Mouse (Mus musculus) testis, postnatal 14 days (tissue): ENCODE data around the gene Fkbp1a.

Experiments used
- DNase-seq: peaks from one replicate; pipeline ENCODE4 v3.0.0; 2021; ENCODE audit warnings: low spot score

Fkbp1a gene

GRCm38 (mm10) chr2:151542323-151543062 is at the start of gene Fkbp1a:
Gene Fkbp1a, plus strand, starts transcription at chr2:151542483.
- DNase-seq = peak; percentile 97

DNA sequence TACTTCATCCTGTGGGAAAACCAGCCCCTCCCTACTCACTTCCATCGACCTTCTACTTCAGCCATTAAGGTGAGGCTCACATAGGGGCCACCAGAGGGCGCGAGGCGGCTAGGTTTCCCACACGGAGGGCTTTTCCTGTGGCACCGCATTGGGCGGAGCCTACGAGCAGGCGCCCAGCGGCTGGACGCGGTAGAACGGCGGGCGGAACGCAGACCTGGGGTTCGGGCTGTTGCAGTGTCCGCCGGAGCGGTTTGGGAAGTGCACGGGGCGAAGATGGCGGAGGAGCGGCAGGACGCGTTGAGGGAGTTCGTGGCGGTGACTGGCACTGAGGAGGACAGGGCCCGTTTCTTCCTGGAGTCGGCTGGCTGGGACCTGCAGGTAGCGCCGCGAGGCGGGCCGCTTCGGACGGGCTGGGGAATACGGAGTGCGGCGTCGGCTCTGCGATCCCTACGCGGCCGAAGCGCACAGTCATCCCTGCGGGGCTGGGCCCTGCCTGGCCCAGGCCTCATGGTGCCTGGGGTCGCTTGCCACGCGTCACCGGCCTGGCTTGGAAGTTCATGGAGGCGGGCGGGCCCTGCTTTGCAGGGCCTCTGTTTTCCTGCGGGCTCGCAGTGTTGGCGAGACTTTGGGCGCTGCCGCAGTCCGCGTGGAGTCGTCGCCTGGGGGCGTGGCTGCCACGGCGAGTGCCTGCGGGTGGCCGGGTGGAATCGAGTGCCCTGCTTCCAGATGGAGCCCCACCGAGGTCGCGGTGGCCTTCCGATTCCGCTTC is 48.1 kb upstream of the Fkbp1a start, which contains the start of gene Nsfl1c:
Gene Nsfl1c (plus strand): TSS at position 148 of the 769 bp plus-strand sequence.
- DNase-seq = peak; percentile 95

GRCm38 (mm10) chr2:151498358-151498757 is 43.9 kb upstream of the Fkbp1a start:
- DNase-seq = no peak

- no peak for DNase-seq
Measured at GRCm38 (mm10) chr2:151500442-151501007, 41.8 kb upstream of the Fkbp1a start.

DNA sequence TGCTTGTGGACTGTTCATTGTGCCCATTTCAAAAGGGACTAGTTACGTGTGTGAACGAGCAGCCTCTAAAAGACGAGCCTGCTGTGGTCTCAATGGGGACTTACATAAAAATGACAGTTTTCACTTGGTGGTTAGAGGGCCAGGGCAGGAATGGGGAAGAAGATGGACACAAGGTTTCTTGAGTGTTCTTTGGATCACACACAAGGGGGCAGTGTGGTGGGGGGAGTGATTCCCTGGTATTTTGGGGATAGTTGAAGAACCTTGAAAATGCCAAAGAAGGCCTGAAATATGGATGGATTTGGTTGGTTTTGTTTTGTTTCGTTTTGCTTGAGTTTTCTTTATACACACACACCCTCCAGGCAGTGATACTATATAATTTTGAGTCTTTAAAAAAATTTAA is 38.1 kb upstream of the Fkbp1a start:
- no peak for DNase-seq

- DNase-seq = no peak
Measured at GRCm38 (mm10) chr2:151512199-151512598, 30.1 kb upstream of the Fkbp1a start.

DNA sequence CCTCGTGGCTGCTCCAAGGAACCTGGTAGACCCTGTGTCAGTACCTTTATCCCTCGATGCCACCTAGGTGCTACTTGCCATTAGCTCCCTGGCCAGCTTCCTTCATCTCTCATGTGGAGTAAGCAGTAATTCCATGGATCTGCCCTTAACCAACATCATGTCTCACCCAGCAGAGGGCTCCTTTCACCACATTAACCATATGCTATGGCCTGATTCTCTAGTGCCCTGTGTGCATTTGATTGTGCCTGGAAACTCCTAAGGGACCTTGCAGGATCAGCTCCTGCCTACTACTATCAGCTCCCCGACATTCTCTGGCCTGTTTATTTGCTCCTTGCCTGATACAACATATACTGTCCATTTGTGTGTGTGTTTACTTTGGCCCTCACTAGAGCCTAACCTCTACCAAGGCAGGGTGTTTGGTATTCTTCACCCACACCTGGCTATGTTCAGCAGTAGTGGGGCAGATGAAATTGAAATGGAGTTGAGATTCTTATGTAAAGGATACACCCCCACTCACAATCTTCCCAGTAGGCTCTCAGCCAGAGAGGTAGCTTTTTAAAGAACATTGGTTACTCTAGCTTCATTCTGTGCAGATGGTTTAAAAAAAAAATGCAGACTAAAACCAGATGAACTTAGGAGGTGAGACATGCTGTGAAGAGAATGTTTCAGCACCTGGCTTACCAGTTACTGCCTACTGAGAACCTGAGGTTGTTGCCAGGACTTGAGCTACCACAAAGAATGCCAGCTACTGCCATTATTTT is 28.6 kb upstream of the Fkbp1a start:
- no peak for DNase-seq

DNA sequence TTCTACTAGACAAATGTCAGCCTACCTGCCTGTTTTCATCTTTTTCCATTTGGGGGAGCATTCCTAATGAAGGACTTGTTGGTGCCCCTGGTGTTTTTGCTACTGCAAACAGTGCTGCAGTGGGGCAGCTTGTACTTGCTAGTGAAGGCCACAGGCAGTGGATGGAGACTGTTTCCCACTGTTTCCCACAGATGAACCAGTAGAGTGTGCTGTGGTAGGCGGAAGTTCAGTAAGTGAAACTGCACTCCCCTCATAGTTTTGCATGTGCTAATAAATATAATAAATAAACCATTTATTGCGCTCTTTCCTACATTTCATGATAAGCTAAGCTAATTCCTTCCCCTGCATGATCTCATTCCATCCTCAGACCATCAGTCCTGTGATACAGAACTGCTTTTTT is 23.3 kb upstream of the Fkbp1a start:
- no peak for DNase-seq

DNA sequence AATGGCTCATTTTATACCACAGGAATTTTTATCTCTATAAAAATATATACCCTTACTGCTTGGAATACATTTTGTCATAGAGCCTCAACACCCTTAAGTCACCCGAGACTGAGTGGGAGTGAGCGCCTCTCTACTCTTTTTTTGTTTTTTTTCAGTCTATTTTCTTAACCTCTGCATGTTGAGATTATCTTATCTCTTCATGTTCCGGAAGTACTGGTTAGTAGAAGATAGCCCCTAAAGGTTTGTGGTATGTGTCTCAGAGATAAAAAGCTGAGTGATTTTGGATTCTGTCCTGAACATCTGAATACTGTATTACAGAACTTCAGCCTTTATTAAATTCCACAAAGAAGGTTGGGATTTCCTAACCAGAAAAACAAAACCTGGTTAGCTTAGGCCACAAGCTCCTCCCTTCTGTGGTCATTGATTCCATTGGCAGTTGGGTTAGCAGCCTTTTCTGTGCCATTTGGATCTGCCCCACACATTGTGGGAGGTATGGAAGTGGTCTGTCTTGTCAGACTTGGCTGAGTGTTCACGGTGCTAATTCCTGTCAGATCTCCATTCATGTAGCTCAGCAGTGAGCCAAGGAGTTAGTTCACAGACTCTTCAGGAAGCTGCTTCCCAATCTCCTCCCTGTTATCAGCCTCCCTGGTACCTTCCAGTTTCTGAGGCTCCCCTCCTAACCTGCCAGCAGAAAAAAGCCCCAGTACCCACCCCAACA is 17.8 kb upstream of the Fkbp1a start:
- no peak for DNase-seq

DNA sequence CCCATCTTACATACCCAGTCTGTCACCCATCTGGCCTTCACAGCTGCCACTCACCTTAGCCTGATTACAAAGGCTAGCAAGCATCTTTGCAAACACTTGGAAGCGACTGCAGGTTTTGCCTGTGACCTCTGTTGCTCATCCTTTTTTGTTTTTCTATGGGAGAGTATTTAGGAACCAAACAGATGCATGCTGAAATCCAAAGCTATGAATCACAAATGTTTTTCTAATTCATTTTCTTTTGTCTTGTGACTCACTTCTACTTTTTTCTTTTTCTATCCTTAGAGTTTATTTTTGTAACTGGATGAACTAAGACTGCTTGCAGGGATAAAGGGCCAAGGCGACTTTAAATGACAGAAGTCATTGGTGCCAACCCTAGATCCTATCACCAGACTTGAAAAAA is 16.8 kb upstream of the Fkbp1a start:
- DNase-seq = no peak

GRCm38 (mm10) chr2:151528066-151528465 is 14.2 kb upstream of the Fkbp1a start:
- no peak for DNase-seq

DNA sequence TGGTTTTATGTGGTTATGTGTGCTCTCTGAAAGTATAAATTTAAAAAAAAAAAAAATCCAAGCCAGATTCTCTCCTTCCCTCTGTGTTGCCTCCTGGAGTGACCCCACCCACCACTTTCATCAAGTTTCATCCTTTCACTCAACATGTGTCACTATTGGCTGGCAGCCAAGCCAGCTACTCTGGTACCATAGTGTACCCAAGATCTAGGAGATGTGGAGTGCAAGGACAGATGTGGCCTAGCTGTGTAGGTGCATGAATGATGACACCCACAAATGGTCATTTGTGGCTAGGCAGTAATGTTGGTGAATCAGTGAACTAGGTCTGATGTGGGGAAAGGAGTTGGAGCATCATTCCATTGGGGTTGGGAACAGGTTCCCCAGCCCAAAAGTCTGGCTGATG is 13.1 kb upstream of the Fkbp1a start:
- no peak for DNase-seq

DNA sequence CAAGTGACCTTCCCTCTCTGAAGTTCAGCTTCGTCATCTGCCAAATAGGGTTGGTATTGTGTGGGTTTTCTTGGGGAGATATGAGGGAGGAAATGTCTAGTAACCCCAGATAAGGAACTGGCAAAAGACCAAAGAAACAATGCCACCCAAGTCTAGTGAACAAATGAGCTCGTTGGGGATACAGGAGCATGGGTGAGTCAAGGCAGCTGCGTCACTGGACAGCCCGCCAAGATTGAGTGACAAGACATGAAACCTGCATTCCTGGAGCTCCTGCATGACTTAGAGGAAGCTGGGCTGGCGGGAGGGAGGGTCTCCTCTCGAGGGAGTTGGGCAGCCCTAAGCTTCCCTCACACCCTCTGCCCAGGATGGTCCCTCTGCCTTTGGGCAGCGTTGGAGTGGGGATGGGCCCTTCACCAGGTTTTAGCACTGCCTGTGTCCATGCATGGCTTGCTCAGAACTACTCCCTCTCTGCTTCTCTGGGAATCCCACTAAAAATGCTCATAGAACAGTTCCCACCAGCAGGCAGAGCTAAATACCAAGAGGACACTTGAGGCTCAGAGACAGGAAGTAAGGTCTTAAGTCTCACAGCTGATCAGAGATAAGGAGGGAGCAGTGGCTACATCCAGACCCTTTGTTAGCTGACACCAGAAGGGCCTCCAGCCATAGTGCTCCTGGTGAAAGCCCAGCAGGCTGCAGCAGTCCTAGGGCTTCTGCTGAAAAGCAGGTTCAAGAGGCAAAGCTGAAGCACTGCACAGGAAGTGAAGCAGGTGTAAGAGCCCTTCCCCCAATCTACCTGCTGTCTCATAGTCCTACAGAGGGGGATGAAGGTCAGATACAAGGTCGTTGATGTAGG is 11.7 kb upstream of the Fkbp1a start:
- no peak for DNase-seq

GRCm38 (mm10) chr2:151533632-151534031 is 8.7 kb upstream of the Fkbp1a start:
- no peak for DNase-seq

GRCm38 (mm10) chr2:151535961-151536617 is 6.2 kb upstream of the Fkbp1a start:
- no peak for DNase-seq

DNA sequence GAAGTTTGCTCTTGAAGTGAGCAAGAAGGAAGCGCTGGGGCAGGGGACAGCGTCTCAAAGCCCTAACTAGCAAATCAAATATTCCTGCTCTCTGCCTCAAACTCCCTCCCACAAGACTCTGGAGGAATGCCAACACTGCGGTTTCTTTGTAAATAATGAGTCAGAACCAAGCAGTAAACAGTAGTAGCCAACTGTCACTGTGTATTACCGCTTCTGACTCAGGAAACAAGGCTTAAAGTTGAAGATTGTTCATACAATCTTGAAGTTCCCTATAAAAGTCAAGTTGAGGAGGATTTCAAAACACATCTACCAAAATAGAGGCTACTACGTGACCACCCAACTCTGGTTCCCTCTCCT is 5.7 kb upstream of the Fkbp1a start:
- no peak for DNase-seq

DNA sequence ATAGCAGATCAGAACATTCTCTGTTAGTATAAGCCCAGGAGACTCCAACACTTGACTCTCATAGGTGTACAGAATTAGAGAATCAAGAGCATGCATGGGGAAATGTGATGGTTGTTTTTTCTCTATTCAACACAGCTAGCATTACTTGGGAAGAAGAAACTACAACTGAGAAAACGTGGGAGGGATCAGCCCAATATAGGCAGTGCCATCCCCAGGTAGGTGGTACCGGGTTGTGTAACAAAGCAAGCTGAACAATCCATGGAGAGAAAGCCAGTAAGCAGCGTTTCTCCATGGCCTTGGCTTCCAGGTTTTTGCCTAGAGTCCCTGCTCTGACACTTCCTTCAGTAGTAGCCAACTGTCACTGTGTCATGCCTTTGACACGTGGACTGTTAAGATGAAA is 3.6 kb upstream of the Fkbp1a start:
- no peak for DNase-seq

GRCm38 (mm10) chr2:151543063-151543895 is 996 bp downstream of the Fkbp1a start:
- peak; percentile 52 for DNase-seq

- peak; percentile 67 for DNase-seq
Measured at GRCm38 (mm10) chr2:151544673-151545072, 2.4 kb downstream of the Fkbp1a start.
